Mouse (Mus musculus) heart, embryonic 15.5 days (tissue): ENCODE data around the gene Diablo. TPM values are rescaled to one million over a fixed set of nuclear protein-coding genes. Genes with fewer than 3 reads are reported as not detected.
A peak's percentile ranks its signal among the peaks of the same experiment; 100 is the strongest.

ENCODE experiments used
- ATAC-seq: fragments of 200-750 bp; cut with Nextera tagmentation; replicated peaks from 2 replicates; pipeline ENCODE4 v1.8.0; 2017; ENCODE audit warnings: low read depth, moderate TSS enrichment; ENCODE audit not compliant: insufficient number of reproducible peaks, insufficient read depth, low FRiP score
- H3K27ac ChIP-seq: fragments of 300-500 bp; sonication (generic); 2 replicates; pipeline ENCODE4 v1.5.1; 2015; ENCODE audit warnings: mild to moderate bottlenecking, inconsistent platforms
- H3K27me3 ChIP-seq: fragments of 300-500 bp; sonication (generic); 2 replicates; pipeline ENCODE4 v1.6.1; 2015; ENCODE audit warnings: inconsistent platforms
- H3K36me3 ChIP-seq: fragments of 300-500 bp; sonication (generic); 2 replicates; pipeline ENCODE4 v1.6.1; 2015; ENCODE audit warnings: mild to moderate bottlenecking, inconsistent platforms
- H3K4me1 ChIP-seq: fragments of 300-500 bp; sonication (generic); replicated peaks from 2 replicates; pipeline ENCODE4 v1.6.1; 2015; ENCODE audit warnings: inconsistent platforms
- H3K4me2 ChIP-seq: fragments of 300-500 bp; sonication (generic); 2 replicates; pipeline ENCODE4 v1.6.1; 2015; ENCODE audit warnings: inconsistent platforms, mild to moderate bottlenecking, moderate library complexity
- H3K4me3 ChIP-seq: fragments of 300-500 bp; sonication (generic); 2 replicates; pipeline ENCODE4 v1.5.1; 2015; ENCODE audit warnings: mild to moderate bottlenecking, inconsistent platforms
- H3K9ac ChIP-seq: fragments of 300-500 bp; sonication (generic); 2 replicates; pipeline ENCODE4 v1.6.1; 2015; ENCODE audit warnings: mild to moderate bottlenecking, inconsistent platforms
- H3K9me3 ChIP-seq: fragments of 300-500 bp; sonication (generic); replicated peaks from 2 replicates; pipeline ENCODE4 v1.6.1; 2016; ENCODE audit warnings: inconsistent platforms
- WGBS: fragments of 180-500 bp; shearing (Covaris S2); methylation state at CpG from one replicate; pipeline ENCODE4 v1.1.7; 2015; ENCODE audit warnings: mixed read lengths; 5-methylcytosine and 5-hydroxymethylcytosine counted together
- polyA plus RNA-seq: library from polyadenylated mRNA; unstranded; fragments of >200 nt; fragmentation: Nextera tagmentation; extraction: Ambion mirVana; gene quantifications from 2 replicates; pipeline ENCODE4 v1.2.1, GENCODE M21; 2015

The Diablo gene
- polyA plus RNA-seq: 88.4 and 97.6 TPM in 2 replicates

DNA sequence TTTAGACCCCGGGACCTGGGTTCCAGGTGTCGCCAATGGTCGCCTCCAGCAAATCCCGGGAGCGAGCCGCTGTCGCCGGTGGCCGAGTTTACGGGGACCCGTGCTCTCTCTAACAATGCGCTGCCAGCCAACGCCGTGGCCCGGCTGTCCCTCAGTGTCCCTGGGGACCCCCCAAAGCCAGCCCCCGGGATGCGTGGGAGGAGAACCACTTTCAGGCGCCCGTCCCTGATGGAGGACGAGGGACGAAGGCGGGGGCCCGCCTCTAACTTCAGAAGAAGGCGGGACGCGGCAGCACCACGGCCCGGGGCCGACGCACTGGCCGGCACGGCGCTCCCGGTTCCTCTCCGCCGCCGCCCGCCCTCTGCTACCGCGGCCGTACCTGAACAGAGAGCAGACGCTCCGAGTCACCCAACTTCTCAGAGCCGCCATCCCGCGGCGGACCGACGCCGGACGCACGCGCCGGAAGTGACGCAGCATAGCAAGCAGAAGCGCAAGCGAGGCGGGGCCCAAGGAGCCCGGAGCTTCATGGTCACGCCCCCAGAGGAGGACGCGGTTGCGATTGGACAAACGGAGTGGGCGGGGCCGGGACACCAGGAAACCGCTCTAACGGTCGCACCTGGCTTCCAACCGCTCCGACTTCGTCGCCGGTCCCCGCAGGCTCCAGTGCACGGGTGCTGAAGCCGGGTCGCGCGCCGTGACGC lies at the start of gene Diablo:
Diablo (minus strand) TSS at position 485 of the 701 bp plus-strand sequence.
- peak within 1 kb of the TSS; percentile 77 for H3K4me3 ChIP-seq
- no peaks in the 10 kb centered on the region for H3K9me3 ChIP-seq
- peaks cover 15% of the 10 kb centered on the region for H3K4me1 ChIP-seq
- H3K27me3 ChIP-seq: no peaks in the 10 kb centered on the region
- H3K27ac ChIP-seq: peak within 1 kb of the TSS; percentile 61
- peaks cover 17% of the 10 kb centered on the region for H3K36me3 ChIP-seq
- WGBS: under 1% methylated on average over 77 of the region's 82 CpGs
- H3K4me2 ChIP-seq: peak within 1 kb of the TSS; percentile 95
- H3K9ac ChIP-seq: peak within 1 kb of the TSS; percentile 81
- ATAC-seq: peak; percentile 98

DNA sequence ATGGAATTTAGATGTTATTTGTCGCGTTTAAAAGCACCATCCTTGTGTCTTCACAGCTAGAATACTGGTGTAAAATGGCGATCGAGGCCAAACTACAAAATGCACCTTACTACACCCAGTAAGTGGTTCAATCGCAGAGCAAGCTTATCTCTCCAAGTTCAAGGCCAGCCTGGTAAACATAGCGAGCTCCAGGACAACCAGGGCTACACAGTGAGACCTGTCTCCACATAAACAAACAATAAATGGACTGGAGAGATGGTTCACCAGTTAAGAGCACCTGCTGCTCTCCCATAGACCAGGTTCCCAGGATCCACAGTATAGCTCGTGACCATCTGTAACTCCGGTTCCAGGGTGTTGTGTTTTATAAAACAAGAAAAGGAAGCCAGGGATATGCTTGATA lies 49.4 kb upstream of the Diablo start:
- H3K4me2 ChIP-seq: peak overlapping the region; percentile 88
- ATAC-seq: no peak
- peaks cover 13% of the 10 kb centered on the region for H3K4me1 ChIP-seq
- peak overlapping the region; percentile 85 for H3K4me3 ChIP-seq
- WGBS: 57% methylated on average over 8 of the region's 8 CpGs
- H3K27me3 ChIP-seq: no peaks in the 10 kb centered on the region
- H3K36me3 ChIP-seq: peaks cover 22% of the 10 kb centered on the region
- H3K27ac ChIP-seq: no peak overlapping the region
- H3K9me3 ChIP-seq: no peaks in the 10 kb centered on the region
- no peak overlapping the region for H3K9ac ChIP-seq

DNA sequence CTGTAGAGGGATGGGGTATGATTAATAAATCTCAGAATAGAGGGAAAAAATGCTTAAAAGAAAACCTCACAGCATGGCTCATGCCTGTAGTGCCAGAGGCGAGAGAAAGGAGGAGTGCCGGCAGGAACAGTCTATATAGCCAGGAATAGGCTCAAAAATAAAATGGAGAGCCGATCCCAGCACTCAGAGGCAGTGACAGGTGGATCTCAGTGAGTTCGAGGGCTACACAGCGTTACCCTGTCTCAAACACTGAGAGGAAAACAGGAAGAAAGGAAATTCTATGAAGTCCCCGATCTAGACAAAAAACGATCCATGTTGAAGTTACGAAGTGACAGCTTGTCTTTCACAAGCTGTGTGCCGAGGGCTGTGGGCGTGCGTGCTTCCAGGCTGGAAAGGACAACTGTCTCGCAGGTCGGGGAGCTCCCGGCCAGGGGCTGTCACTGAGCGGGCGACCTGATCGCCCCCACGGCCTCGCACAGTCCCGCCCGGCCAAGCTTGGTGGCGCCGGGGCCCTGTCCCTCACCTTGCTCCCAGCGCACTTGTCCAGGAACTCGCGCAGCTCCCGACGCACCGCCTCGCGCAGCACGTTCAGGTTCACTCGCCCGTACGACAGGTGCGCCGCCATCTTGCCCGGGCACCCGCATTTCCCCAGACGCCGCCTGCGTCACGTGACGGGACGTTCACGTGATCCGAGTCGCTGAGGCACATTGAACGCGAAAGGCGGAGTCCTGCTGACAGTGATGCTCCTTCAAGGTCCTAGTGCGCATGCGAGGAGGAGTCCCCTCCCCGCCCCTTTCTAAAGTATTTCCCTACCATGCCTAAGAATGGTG lies 48.6 kb upstream of the Diablo start, which contains the start of gene Vps33a:
Vps33a (minus strand) TSS at position 682 of the 830 bp plus-strand sequence.
- under 1% methylated on average over 54 of the region's 54 CpGs for WGBS
- peak within 1 kb of the TSS; percentile 88 for H3K4me2 ChIP-seq
- peaks cover 19% of the 10 kb centered on the region for H3K36me3 ChIP-seq
- peak within 1 kb of the TSS; percentile 72 for H3K27ac ChIP-seq
- ATAC-seq: peak; percentile 94
- peak within 1 kb of the TSS; percentile 83 for H3K9ac ChIP-seq
- peak within 1 kb of the TSS; percentile 85 for H3K4me3 ChIP-seq
- H3K9me3 ChIP-seq: no peaks in the 10 kb centered on the region
- H3K4me1 ChIP-seq: peaks cover 13% of the 10 kb centered on the region
- H3K27me3 ChIP-seq: no peaks in the 10 kb centered on the region

DNA sequence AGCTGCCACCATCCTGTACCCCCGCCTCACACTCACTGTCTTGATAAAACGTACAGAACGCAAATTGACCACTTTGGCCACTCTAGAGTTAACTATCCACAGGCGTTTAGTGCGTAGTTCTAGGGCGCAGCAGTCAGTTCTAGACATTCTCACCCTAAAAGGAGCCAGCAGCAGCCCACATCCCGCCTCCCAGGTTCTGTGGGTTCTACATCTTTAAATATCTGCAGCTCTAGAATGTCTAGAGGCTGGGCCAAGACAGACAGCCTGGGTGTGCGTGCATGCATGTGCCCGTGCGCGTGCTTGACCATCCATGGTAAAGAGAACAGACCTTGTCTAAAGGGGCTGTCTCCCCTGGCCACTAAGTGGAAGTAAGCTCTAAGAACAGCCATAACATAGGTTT lies 37.2 kb upstream of the Diablo start:
- no peak overlapping the region for H3K27ac ChIP-seq
- peaks cover 2% of the 10 kb centered on the region; the same call in 1 of the 2 replicates for H3K4me1 ChIP-seq
- no peaks in the 10 kb centered on the region for H3K9me3 ChIP-seq
- no peak for ATAC-seq
- peaks cover 76% of the 10 kb centered on the region for H3K36me3 ChIP-seq
- no peaks in the 10 kb centered on the region for H3K27me3 ChIP-seq
- H3K4me3 ChIP-seq: no peak overlapping the region
- WGBS: 89% methylated on average over 11 of the region's 11 CpGs
- H3K4me2 ChIP-seq: no peak overlapping the region
- H3K9ac ChIP-seq: no peak overlapping the region

DNA sequence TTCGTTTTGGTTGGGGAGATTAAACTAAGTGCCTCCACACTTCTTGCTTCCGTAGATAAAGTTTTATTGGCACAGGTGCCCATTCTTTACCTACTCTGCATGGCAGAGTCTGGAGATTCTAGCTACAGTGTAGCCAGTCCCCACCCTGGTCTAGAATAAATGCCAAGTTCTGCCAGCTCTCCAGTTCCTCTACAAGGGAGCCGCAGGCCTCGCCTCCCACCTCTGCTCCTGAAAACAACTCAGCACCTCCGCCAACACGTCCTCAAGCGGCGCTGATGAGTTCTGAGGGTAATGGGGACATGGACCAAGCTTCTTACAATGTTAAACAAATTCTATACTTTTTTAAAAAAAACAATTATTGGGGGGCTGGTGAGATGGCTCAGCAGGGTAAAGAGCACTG lies 35.6 kb upstream of the Diablo start:
- no peak for ATAC-seq
- no peak overlapping the region for H3K9ac ChIP-seq
- 91% methylated on average over 8 of the region's 8 CpGs for WGBS
- H3K4me3 ChIP-seq: no peak overlapping the region
- no peaks in the 10 kb centered on the region for H3K9me3 ChIP-seq
- no peaks in the 10 kb centered on the region for H3K27me3 ChIP-seq
- H3K36me3 ChIP-seq: peaks cover 68% of the 10 kb centered on the region
- no peak overlapping the region for H3K4me2 ChIP-seq
- peaks cover 2% of the 10 kb centered on the region; the same call in 1 of the 2 replicates for H3K4me1 ChIP-seq
- H3K27ac ChIP-seq: no peak overlapping the region

DNA sequence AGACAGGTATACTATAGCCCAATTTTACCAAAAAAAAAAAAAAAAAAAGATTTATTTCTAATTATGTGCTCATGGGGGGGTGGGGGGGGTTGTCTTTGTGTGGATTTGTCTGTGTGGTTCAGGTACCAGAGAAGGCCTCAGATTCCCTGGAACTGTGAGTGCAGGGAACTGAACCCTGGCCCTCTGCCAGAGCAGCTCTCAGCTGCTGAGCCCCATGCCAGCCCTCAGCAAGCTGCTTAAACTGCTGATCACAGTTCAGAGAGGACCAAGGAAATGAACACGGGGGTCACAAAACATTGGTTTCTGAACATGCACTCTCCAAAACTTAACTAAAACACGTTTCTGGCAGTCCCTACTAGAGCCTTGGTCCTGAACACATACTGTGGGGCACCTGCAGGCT lies 32.5 kb upstream of the Diablo start:
- no peak overlapping the region for H3K9ac ChIP-seq
- H3K4me2 ChIP-seq: no peak overlapping the region
- WGBS: 62% methylated on average over 2 of the region's 2 CpGs
- no peaks in the 10 kb centered on the region for H3K9me3 ChIP-seq
- peaks cover 2% of the 10 kb centered on the region; the same call in 1 of the 2 replicates for H3K4me1 ChIP-seq
- H3K36me3 ChIP-seq: peaks cover 39% of the 10 kb centered on the region
- H3K4me3 ChIP-seq: no peak overlapping the region
- H3K27ac ChIP-seq: no peak overlapping the region
- H3K27me3 ChIP-seq: no peaks in the 10 kb centered on the region
- no peak for ATAC-seq

DNA sequence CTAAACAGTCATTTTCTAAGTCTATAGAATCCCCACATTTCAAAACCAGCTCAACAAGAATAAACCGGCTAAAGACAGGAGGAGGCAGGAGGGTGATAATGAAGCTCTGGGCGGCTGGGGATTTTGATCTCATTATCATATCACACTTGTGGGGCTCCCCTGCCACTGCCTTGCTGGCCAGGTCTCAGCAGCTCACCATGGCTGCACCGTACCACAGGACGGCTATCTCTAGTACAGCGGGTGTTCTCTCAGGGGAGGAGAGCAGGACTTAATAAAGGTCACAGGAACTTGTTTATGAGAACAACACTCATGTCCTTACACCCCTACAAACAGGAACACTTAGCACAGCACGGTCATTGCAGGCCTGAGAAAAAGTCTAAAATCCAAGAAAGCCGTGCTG lies 31.7 kb upstream of the Diablo start:
- Histone ChIP-seq H3K4me2 (no peak overlapping the region), H3K9ac (no peak overlapping the region), H3K9me3 (no peaks in the 10 kb centered on the region), H3K4me1 (peaks cover 2% of the 10 kb centered on the region; the same call in 1 of the 2 replicates), H3K27ac (no peak overlapping the region), H3K4me3 (no peak overlapping the region), H3K27me3 (no peaks in the 10 kb centered on the region), H3K36me3 (peaks cover 35% of the 10 kb centered on the region)
- ATAC-seq: no peak
- WGBS: 80% methylated on average over 7 of the region's 7 CpGs

DNA sequence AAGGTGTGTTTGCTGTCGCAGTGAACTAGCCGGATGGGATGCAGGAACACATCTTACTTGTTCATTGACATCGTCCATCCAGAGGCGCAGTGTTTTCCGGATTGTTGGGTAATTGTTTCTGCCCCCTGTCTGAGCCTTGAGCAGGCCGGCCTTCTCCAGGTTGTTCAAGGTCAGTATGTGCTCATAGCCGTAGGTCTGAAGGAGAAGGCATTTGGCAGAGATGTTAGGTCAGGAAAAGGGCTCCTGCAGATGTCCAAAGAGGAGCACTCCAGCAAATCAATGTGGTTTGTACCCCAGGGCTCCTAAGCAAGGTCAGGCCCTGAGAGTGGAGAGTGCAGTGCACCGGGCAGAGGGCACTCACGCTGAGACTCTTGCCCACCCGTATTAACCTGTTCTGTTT lies 9.8 kb upstream of the Diablo start:
- no peaks in the 10 kb centered on the region for H3K9me3 ChIP-seq
- no peak overlapping the region for H3K4me3 ChIP-seq
- H3K36me3 ChIP-seq: peaks cover 79% of the 10 kb centered on the region
- H3K4me2 ChIP-seq: no peak overlapping the region
- no peaks in the 10 kb centered on the region for H3K27me3 ChIP-seq
- no peak for ATAC-seq
- WGBS: 87% methylated on average over 10 of the region's 10 CpGs
- H3K27ac ChIP-seq: no peak overlapping the region
- H3K9ac ChIP-seq: no peak overlapping the region
- H3K4me1 ChIP-seq: no peaks in the 10 kb centered on the region

DNA sequence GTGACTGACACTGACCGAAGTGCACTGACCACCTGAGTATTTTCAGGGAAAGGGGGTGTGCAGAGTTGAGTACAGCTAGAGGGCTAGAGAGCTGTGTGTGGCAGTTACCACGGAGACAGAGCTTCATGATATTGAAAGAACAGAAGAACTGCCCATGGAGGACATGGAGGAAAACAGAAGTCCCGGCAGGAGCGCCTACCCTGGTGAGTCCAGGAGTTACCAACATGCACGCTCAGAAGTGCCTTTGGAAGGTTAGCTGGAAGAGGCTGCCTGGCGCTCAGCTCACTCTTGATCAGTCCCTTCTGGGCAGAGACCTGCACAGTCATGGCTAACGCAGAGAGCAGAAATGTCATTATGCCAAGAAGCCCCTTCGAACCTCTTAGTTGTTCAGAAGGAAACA lies 6.1 kb upstream of the Diablo start:
- Histone ChIP-seq H3K27me3 (no peaks in the 10 kb centered on the region), H3K27ac (no peak overlapping the region), H3K36me3 (peaks cover 66% of the 10 kb centered on the region), H3K4me3 (no peak overlapping the region), H3K4me2 (no peak overlapping the region), H3K9ac (no peak overlapping the region), H3K4me1 (no peaks in the 10 kb centered on the region), H3K9me3 (no peaks in the 10 kb centered on the region)
- WGBS: 84% methylated on average over 8 of the region's 8 CpGs
- no peak for ATAC-seq

DNA sequence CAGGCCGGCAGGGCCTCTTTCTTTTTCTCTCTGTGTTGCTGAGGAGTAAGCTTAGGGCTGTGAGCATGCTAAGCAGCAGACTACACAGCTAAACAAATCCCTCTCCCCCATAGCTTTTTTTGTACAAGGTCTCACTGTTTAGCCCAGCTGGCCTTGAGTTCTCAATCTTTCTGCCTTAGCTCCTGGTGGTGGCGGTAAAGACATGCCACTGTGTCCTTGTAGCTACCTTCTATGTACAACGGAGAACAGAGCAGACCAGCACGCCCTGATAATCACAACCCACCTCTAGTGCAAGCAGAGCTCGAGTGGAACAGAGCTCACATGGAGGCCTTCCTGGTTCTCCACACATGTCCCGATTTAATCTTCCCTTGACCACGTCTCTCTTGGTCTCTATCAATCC lies 4.7 kb upstream of the Diablo start:
- Histone ChIP-seq H3K9me3 (no peaks in the 10 kb centered on the region), H3K4me3 (no peak overlapping the region), H3K27ac (no peak overlapping the region), H3K36me3 (peaks cover 55% of the 10 kb centered on the region), H3K4me2 (no peak overlapping the region), H3K9ac (no peak overlapping the region), H3K4me1 (peaks cover 5% of the 10 kb centered on the region), H3K27me3 (no peaks in the 10 kb centered on the region)
- no peak for ATAC-seq
- WGBS: 70% methylated on average over 7 of the region's 7 CpGs

DNA sequence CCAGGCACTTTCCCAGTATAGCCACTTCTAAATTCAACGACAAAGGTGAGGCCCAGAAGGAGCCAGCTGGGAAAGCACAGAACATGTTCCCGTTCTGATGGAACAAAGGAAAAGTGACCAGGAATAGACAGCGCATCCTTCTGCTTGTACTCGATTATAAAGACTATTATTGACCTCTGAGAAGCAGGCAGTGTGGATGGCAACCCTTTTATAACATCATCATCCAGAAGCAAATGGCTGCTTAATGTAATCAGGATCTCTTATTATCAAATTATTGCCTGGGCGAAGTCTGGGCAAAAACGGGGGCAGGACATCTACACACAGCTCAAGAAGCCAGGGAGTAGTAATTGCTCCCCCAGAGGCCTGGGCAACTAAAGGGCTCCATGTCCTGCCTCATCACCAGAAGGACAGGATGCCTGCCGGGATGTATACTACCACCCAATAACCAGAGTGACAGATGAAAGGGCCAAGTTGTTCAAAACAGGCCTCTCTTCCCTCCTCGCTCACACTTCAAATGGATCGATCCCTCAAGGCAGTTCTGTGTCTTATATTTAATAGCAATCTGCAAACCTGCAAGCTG lies 2.0 kb upstream of the Diablo start:
- H3K9me3 ChIP-seq: no peaks in the 10 kb centered on the region
- peaks cover 15% of the 10 kb centered on the region for H3K4me1 ChIP-seq
- no peaks in the 10 kb centered on the region for H3K27me3 ChIP-seq
- 87% methylated on average over 9 of the region's 9 CpGs for WGBS
- no peak for ATAC-seq
- no peak overlapping the region for H3K9ac ChIP-seq
- no peak overlapping the region for H3K4me3 ChIP-seq
- peaks cover 30% of the 10 kb centered on the region for H3K36me3 ChIP-seq
- H3K27ac ChIP-seq: no peak overlapping the region
- H3K4me2 ChIP-seq: no peak overlapping the region
